Mouse (Mus musculus) neural tube, embryonic 15.5 days (tissue): ENCODE data around the gene Furin. TPM values are rescaled to one million over a fixed set of nuclear protein-coding genes. Genes with fewer than 3 reads are reported as not detected.

Experiments used
- ATAC-seq: fragments of 200-750 bp; cut with Nextera tagmentation; 2 replicates; pipeline ENCODE4 v1.8.0; 2017; ENCODE audit warnings: mild to moderate bottlenecking, moderate TSS enrichment, moderate library complexity; ENCODE audit not compliant: low FRiP score
- H3K27ac ChIP-seq: fragments of 300-500 bp; sonication (generic); replicated peaks from 2 replicates; pipeline ENCODE4 v1.5.1; 2015; ENCODE audit warnings: mild to moderate bottlenecking, inconsistent platforms
- H3K27me3 ChIP-seq: fragments of 300-500 bp; sonication (generic); replicated peaks from 2 replicates; pipeline ENCODE4 v1.6.1; 2015; ENCODE audit warnings: inconsistent platforms
- H3K36me3 ChIP-seq: fragments of 300-500 bp; sonication (generic); 2 replicates; pipeline ENCODE4 v1.6.1; 2015; ENCODE audit warnings: inconsistent platforms
- H3K4me1 ChIP-seq: fragments of 300-500 bp; sonication (generic); 2 replicates; pipeline ENCODE4 v1.6.1; 2015; ENCODE audit warnings: inconsistent platforms
- H3K4me2 ChIP-seq: fragments of 300-500 bp; sonication (generic); 2 replicates; pipeline ENCODE4 v1.6.1; 2015; ENCODE audit warnings: inconsistent platforms, mild to moderate bottlenecking, moderate library complexity
- H3K4me3 ChIP-seq: fragments of 300-500 bp; sonication (generic); replicated peaks from 2 replicates; pipeline ENCODE4 v1.5.1; 2015; ENCODE audit warnings: mild to moderate bottlenecking, inconsistent platforms
- H3K9ac ChIP-seq: fragments of 300-500 bp; sonication (generic); replicated peaks from 2 replicates; pipeline ENCODE4 v1.6.1; 2015; ENCODE audit warnings: mild to moderate bottlenecking, inconsistent platforms
- H3K9me3 ChIP-seq: fragments of 300-500 bp; sonication (generic); replicated peaks from 2 replicates; pipeline ENCODE4 v1.6.1; 2016; ENCODE audit warnings: inconsistent platforms
- WGBS: fragments of 180-500 bp; shearing (Covaris S2); methylation state at CpG from one replicate; pipeline ENCODE4 v1.1.7; 2015; ENCODE audit warnings: mixed read lengths; 5-methylcytosine and 5-hydroxymethylcytosine counted together
- polyA plus RNA-seq: library from polyadenylated mRNA; unstranded; fragments of >200 nt; fragmentation: Nextera tagmentation; extraction: Ambion mirVana; gene quantifications from 2 replicates; pipeline ENCODE4 v1.2.1, GENCODE M21; 2015

Gene Furin
- polyA plus RNA-seq, 1 experiment from 2014 or later, result 5.6 TPM

GRCm38 (mm10) chr7:80369967-80370431 is 35.2 kb downstream of the Furin start:
- Histone ChIP-seq H3K4me2 (peak overlapping the region; percentile 68), H3K9me3 (no peaks in the 10 kb centered on the region), H3K27ac (peak overlapping the region; percentile 91), H3K4me3 (peak overlapping the region; percentile 89), H3K27me3 (no peaks in the 10 kb centered on the region), H3K9ac (peak overlapping the region; percentile 95), H3K4me1 (peaks cover 25% of the 10 kb centered on the region), H3K36me3 (peaks cover 31% of the 10 kb centered on the region)
- 43% methylated on average over 4 of the region's 4 CpGs for WGBS
- ATAC-seq, result no peak

- WGBS, result 71% methylated on average over 5 of the region's 5 CpGs
- no peaks in the 10 kb centered on the region for H3K9me3 ChIP-seq
These were observed 35.8 kb downstream of the Furin start for GRCm38 (mm10) chr7:80369461-80369860.

GRCm38 (mm10) chr7:80368635-80369421 is 36.4 kb downstream of the Furin start:
- Histone ChIP-seq H3K4me1 (peaks cover 25% of the 10 kb centered on the region), H3K9ac (no peak overlapping the region), H3K36me3 (peaks cover 43% of the 10 kb centered on the region), H3K27ac (no peak overlapping the region), H3K4me2 (peak overlapping the region; percentile 68), H3K4me3 (no peak overlapping the region), H3K9me3 (no peaks in the 10 kb centered on the region), H3K27me3 (no peaks in the 10 kb centered on the region)
- no peak for ATAC-seq
- WGBS, result 87% methylated on average over 20 of the region's 20 CpGs

More at GRCm38 (mm10) chr7:80369461-80369860, 35.8 kb downstream of the Furin start:
- peak overlapping the region; percentile 95 for H3K9ac ChIP-seq
- H3K4me3 ChIP-seq, result peak overlapping the region; percentile 89
- H3K36me3 ChIP-seq, result peaks cover 36% of the 10 kb centered on the region
- H3K27ac ChIP-seq, result no peak overlapping the region
- no peaks in the 10 kb centered on the region for H3K27me3 ChIP-seq
- peak overlapping the region; percentile 68 for H3K4me2 ChIP-seq
- ATAC-seq, result no peak
- H3K4me1 ChIP-seq, result peaks cover 25% of the 10 kb centered on the region

GRCm38 (mm10) chr7:80368009-80368408 is 37.2 kb downstream of the Furin start:
- Histone ChIP-seq H3K4me2 (no peak overlapping the region), H3K4me1 (peaks cover 25% of the 10 kb centered on the region), H3K36me3 (peaks cover 51% of the 10 kb centered on the region), H3K9ac (no peak overlapping the region), H3K4me3 (no peak overlapping the region), H3K27ac (no peak overlapping the region), H3K9me3 (no peaks in the 10 kb centered on the region), H3K27me3 (no peaks in the 10 kb centered on the region)
- 94% methylated on average over 9 of the region's 9 CpGs for WGBS
- no peak for ATAC-seq

- no peak overlapping the region for H3K4me2 ChIP-seq
- peaks cover 25% of the 10 kb centered on the region for H3K4me1 ChIP-seq
- H3K9ac ChIP-seq, result no peak overlapping the region
- ATAC-seq, result no peak
- H3K36me3 ChIP-seq, result peaks cover 59% of the 10 kb centered on the region
- 95% methylated on average over 7 of the region's 7 CpGs for WGBS
- no peak overlapping the region for H3K4me3 ChIP-seq
- H3K27ac ChIP-seq, result no peak overlapping the region
- no peaks in the 10 kb centered on the region for H3K27me3 ChIP-seq
- H3K9me3 ChIP-seq, result no peaks in the 10 kb centered on the region
These were observed 38.0 kb downstream of the Furin start for GRCm38 (mm10) chr7:80367232-80367631.

GRCm38 (mm10) chr7:80365759-80366158 is 39.5 kb downstream of the Furin start:
- Histone ChIP-seq H3K4me2 (no peak overlapping the region), H3K4me1 (peaks cover 20% of the 10 kb centered on the region), H3K36me3 (peaks cover 74% of the 10 kb centered on the region), H3K27ac (no peak overlapping the region), H3K27me3 (no peaks in the 10 kb centered on the region), H3K9me3 (no peaks in the 10 kb centered on the region), H3K9ac (no peak overlapping the region), H3K4me3 (no peak overlapping the region)
- no peak for ATAC-seq
- WGBS, result 86% methylated on average over 2 of the region's 2 CpGs

GRCm38 (mm10) chr7:80360435-80360834 is 44.8 kb downstream of the Furin start:
- 76% methylated on average over 3 of the region's 3 CpGs for WGBS
- ATAC-seq, result no peak
- Histone ChIP-seq H3K36me3 (peaks cover 93% of the 10 kb centered on the region), H3K27ac (no peak overlapping the region), H3K4me1 (peaks cover 9% of the 10 kb centered on the region), H3K9me3 (no peaks in the 10 kb centered on the region), H3K4me2 (no peak overlapping the region), H3K4me3 (no peak overlapping the region), H3K9ac (no peak overlapping the region), H3K27me3 (no peaks in the 10 kb centered on the region)

- ATAC-seq, result no peak
- H3K9ac ChIP-seq, result no peak overlapping the region
- H3K27ac ChIP-seq, result 0 out of 2 replicates have a peak overlapping the region, but pooled peaks have one; percentile 4
- no peaks in the 10 kb centered on the region for H3K9me3 ChIP-seq
- 53% methylated on average over 4 of the region's 4 CpGs for WGBS
- no peak overlapping the region for H3K4me2 ChIP-seq
- H3K4me3 ChIP-seq, result no peak overlapping the region
- H3K27me3 ChIP-seq, result no peaks in the 10 kb centered on the region
- peaks cover 9% of the 10 kb centered on the region for H3K4me1 ChIP-seq
- peaks cover 90% of the 10 kb centered on the region for H3K36me3 ChIP-seq
These were observed 47.2 kb downstream of the Furin start for GRCm38 (mm10) chr7:80358039-80358438.

- H3K4me3 ChIP-seq, result no peak overlapping the region
- H3K9ac ChIP-seq, result no peak overlapping the region
- 22% methylated on average over 8 of the region's 8 CpGs for WGBS
- H3K36me3 ChIP-seq, result peaks cover 89% of the 10 kb centered on the region
- no peaks in the 10 kb centered on the region for H3K9me3 ChIP-seq
- peaks cover 9% of the 10 kb centered on the region for H3K4me1 ChIP-seq
- H3K27ac ChIP-seq, result peak overlapping the region; percentile 49
- H3K27me3 ChIP-seq, result no peaks in the 10 kb centered on the region
- peak; percentile 53; the same call in 1 of the 2 replicates for ATAC-seq
- no peak overlapping the region for H3K4me2 ChIP-seq
These were observed 48.1 kb downstream of the Furin start for GRCm38 (mm10) chr7:80357156-80357555.

GRCm38 (mm10) chr7:80356351-80356750 is 48.9 kb downstream of the Furin start:
- no peaks in the 10 kb centered on the region for H3K9me3 ChIP-seq
- H3K9ac ChIP-seq, result no peak overlapping the region
- H3K4me1 ChIP-seq, result peaks cover 9% of the 10 kb centered on the region
- peak overlapping the region; percentile 49; the same call in 1 of the 2 replicates for H3K27ac ChIP-seq
- WGBS, result 91% methylated on average over 13 of the region's 13 CpGs
- no peak overlapping the region for H3K4me2 ChIP-seq
- ATAC-seq, result no peak
- no peak overlapping the region for H3K4me3 ChIP-seq
- no peaks in the 10 kb centered on the region for H3K27me3 ChIP-seq
- H3K36me3 ChIP-seq, result peaks cover 87% of the 10 kb centered on the region

GRCm38 (mm10) chr7:80352920-80353319 is 52.3 kb downstream of the Furin start:
- Histone ChIP-seq H3K36me3 (peaks cover 70% of the 10 kb centered on the region), H3K4me1 (peaks cover 9% of the 10 kb centered on the region; the same call in 1 of the 2 replicates), H3K4me2 (no peak overlapping the region), H3K27me3 (no peaks in the 10 kb centered on the region), H3K9me3 (no peaks in the 10 kb centered on the region), H3K9ac (no peak overlapping the region), H3K27ac (no peak overlapping the region), H3K4me3 (no peak overlapping the region)
- WGBS, result 93% methylated on average over 8 of the region's 8 CpGs
- no peak for ATAC-seq

- no peaks in the 10 kb centered on the region for H3K9me3 ChIP-seq
- 82% methylated on average over 2 of the region's 2 CpGs for WGBS
- no peak for ATAC-seq
- H3K4me3 ChIP-seq, result no peak overlapping the region
- no peak overlapping the region for H3K9ac ChIP-seq
- no peak overlapping the region for H3K27ac ChIP-seq
- H3K4me2 ChIP-seq, result no peak overlapping the region
- peaks cover 52% of the 10 kb centered on the region for H3K36me3 ChIP-seq
- H3K27me3 ChIP-seq, result no peaks in the 10 kb centered on the region
- 0 out of 2 replicates have a peak, but pooled peaks cover 4% of the 10 kb centered on the region for H3K4me1 ChIP-seq
These were observed 54.4 kb downstream of the Furin start for GRCm38 (mm10) chr7:80350808-80351207.
